Mouse (Mus musculus): ENCODE results near the gene Whrn. TPM values are rescaled to one million over a fixed set of nuclear protein-coding genes. Genes with fewer than 3 reads are reported as not detected.

Gene Whrn
- polyA plus RNA-seq, 1 experiment from 2014 or later = 10.8 TPM

- 73% methylated on average over 4 of the region's 4 CpGs for WGBS
- ATAC-seq (ENCODE audit: low FRiP score) = no peak
These were observed 18.7 kb upstream of the Whrn start for GRCm38 (mm10) chr4:63514454-63514984.

DNA sequence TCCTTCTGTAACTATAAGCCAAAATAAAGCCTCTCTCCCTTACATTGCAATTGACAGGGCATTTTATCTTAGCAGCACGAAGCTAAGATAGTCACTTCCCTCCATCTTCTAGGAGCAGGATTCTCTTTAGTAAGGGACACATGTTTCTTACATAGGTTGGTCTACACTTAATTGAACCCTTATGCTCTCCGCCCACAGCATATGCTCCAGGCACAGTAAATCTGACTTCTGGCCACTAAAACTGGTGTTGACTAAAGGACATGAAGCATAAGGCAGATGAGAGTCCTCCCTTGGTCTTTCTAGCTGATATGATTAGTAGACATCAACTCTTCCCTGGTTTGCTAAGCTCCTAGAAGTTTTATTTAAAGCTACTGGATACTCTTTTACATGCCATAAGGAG, 17.1 kb upstream of the Whrn start:
- Histone ChIP-seq H3K9me3 (replicated peaks) (no peaks in the 10 kb centered on the region), H3K27me3 (no peaks in the 10 kb centered on the region), H3K4me3 (no peak overlapping the region), H3K4me2 (replicated peaks) (no peak overlapping the region), H3K36me3 (no peaks in the 10 kb centered on the region), H3K4me1 (no peaks in the 10 kb centered on the region), H3K27ac (no peak overlapping the region), H3K9ac (no peak overlapping the region)
- no peak for ATAC-seq (ENCODE audit: low FRiP score)
- 82% methylated on average over 2 of the region's 2 CpGs for WGBS

More at GRCm38 (mm10) chr4:63514454-63514984, 18.7 kb upstream of the Whrn start:
- Histone ChIP-seq H3K4me3 (no peak overlapping the region), H3K27me3 (no peaks in the 10 kb centered on the region), H3K4me2 (replicated peaks) (no peak overlapping the region), H3K9ac (no peak overlapping the region), H3K9me3 (replicated peaks) (no peaks in the 10 kb centered on the region), H3K36me3 (no peaks in the 10 kb centered on the region), H3K4me1 (no peaks in the 10 kb centered on the region), H3K27ac (no peak overlapping the region)

- 21% methylated on average over 4 of the region's 4 CpGs for WGBS
- no peaks in the 10 kb centered on the region for H3K36me3 ChIP-seq
- no peak overlapping the region for H3K4me3 ChIP-seq
- H3K27me3 ChIP-seq = no peaks in the 10 kb centered on the region
- H3K9ac ChIP-seq = no peak overlapping the region
- no peaks in the 10 kb centered on the region for H3K4me1 ChIP-seq
- ATAC-seq (ENCODE audit: low FRiP score) = no peak
- no peak overlapping the region for H3K4me2 ChIP-seq (replicated peaks)
- H3K27ac ChIP-seq = no peak overlapping the region
- H3K9me3 ChIP-seq (replicated peaks) = no peaks in the 10 kb centered on the region
These were observed 12.4 kb upstream of the Whrn start for GRCm38 (mm10) chr4:63508232-63508631.

DNA sequence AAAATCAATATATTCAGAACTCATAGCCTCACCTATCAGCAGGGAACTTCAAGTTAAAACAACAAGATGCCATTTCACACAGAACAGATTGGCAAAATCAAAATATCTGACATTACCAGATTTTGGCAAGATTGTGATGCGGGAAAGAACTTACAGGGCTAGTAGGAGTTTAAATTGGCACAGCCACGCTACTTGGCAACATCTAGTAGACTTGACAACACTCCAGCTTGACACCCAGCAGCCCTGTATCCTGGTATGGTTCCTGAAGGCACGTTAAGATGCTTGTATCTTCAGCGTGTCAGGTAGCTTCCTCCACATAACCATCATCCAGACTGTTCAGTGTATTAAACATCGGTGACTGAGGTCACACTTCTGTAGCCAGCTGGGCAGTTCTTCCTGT, 11.7 kb upstream of the Whrn start:
- WGBS = 73% methylated on average over 5 of the region's 5 CpGs
- Histone ChIP-seq H3K4me2 (replicated peaks) (no peak overlapping the region), H3K4me1 (no peaks in the 10 kb centered on the region), H3K36me3 (no peaks in the 10 kb centered on the region), H3K4me3 (no peak overlapping the region), H3K27ac (no peak overlapping the region), H3K27me3 (no peaks in the 10 kb centered on the region), H3K9ac (no peak overlapping the region), H3K9me3 (replicated peaks) (no peaks in the 10 kb centered on the region)
- no peak for ATAC-seq (ENCODE audit: low FRiP score)

- no peak overlapping the region for H3K27ac ChIP-seq
- H3K27me3 ChIP-seq = peaks cover 5% of the 10 kb centered on the region
- no peak overlapping the region for H3K4me3 ChIP-seq
- ATAC-seq (ENCODE audit: low FRiP score) = no peak
- H3K36me3 ChIP-seq = no peaks in the 10 kb centered on the region
- no peaks in the 10 kb centered on the region for H3K4me1 ChIP-seq
- no peak overlapping the region for H3K4me2 ChIP-seq (replicated peaks)
- WGBS = 75% methylated on average over 5 of the region's 5 CpGs
- no peaks in the 10 kb centered on the region for H3K9me3 ChIP-seq (replicated peaks)
- H3K9ac ChIP-seq = no peak overlapping the region
These were observed 8.2 kb upstream of the Whrn start for GRCm38 (mm10) chr4:63503949-63504348.

- WGBS = 76% methylated on average over 5 of the region's 5 CpGs
These were observed 5.3 kb upstream of the Whrn start for GRCm38 (mm10) chr4:63501050-63501449.

DNA sequence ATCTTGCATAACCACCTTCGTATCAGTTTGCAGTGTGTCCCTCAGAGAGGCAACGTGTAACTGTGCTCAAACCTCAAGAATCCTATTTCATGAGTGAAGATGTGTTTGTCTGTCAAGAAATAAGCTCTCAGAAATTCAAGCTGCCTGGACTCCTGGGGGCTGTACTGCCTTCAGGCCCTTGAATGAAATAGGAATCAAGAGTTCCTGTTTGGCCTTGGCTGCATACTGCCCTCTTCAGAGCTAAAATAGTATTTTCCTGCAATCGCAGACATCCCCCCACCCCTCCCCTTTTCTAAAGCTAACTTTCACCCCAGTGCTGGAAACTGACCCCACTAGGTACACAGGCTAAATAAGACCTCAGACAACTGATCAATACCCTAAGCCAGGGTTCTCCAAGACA, 2.6 kb upstream of the Whrn start:
- Histone ChIP-seq H3K4me1 (peaks cover 28% of the 10 kb centered on the region), H3K36me3 (no peaks in the 10 kb centered on the region), H3K9me3 (replicated peaks) (no peaks in the 10 kb centered on the region), H3K27me3 (peaks cover 20% of the 10 kb centered on the region), H3K4me2 (replicated peaks) (no peak overlapping the region), H3K4me3 (no peak overlapping the region), H3K9ac (no peak overlapping the region), H3K27ac (no peak overlapping the region)
- 25% methylated on average over 3 of the region's 3 CpGs for WGBS
- no peak for ATAC-seq (ENCODE audit: low FRiP score)

More at GRCm38 (mm10) chr4:63501050-63501449, 5.3 kb upstream of the Whrn start:
- Histone ChIP-seq H3K4me3 (no peak overlapping the region), H3K9me3 (replicated peaks) (no peaks in the 10 kb centered on the region), H3K27me3 (peaks cover 5% of the 10 kb centered on the region), H3K4me1 (peaks cover 8% of the 10 kb centered on the region), H3K36me3 (no peaks in the 10 kb centered on the region), H3K9ac (no peak overlapping the region), H3K4me2 (replicated peaks) (no peak overlapping the region), H3K27ac (no peak overlapping the region)
- no peak for ATAC-seq (ENCODE audit: low FRiP score)

- peak overlapping the region; percentile 72 for H3K4me3 ChIP-seq
- peaks cover 36% of the 10 kb centered on the region for H3K4me1 ChIP-seq
- H3K27me3 ChIP-seq = peaks cover 26% of the 10 kb centered on the region
- 18% methylated on average over 6 of the region's 6 CpGs for WGBS
- no peak overlapping the region for H3K27ac ChIP-seq
- peak overlapping the region; percentile 74 for H3K9ac ChIP-seq
- no peaks in the 10 kb centered on the region for H3K9me3 ChIP-seq (replicated peaks)
- H3K4me2 ChIP-seq (replicated peaks) = peak overlapping the region; percentile 95
- no peak for ATAC-seq (ENCODE audit: low FRiP score)
- no peaks in the 10 kb centered on the region for H3K36me3 ChIP-seq
These were observed 521 bp upstream of the Whrn start for GRCm38 (mm10) chr4:63496312-63496711.

GRCm38 (mm10) chr4:63494967-63495914, 550 bp downstream of the Whrn start:
- peak; percentile 69 for ATAC-seq (ENCODE audit: low FRiP score)
- Histone ChIP-seq H3K27ac (no peak overlapping the region; the same call in 1 of the 2 replicates), H3K9ac (peak overlapping the region; percentile 74), H3K27me3 (peaks cover 21% of the 10 kb centered on the region), H3K4me2 (replicated peaks) (peak overlapping the region; percentile 95), H3K9me3 (replicated peaks) (no peaks in the 10 kb centered on the region), H3K4me3 (peak overlapping the region; percentile 72), H3K4me1 (peaks cover 41% of the 10 kb centered on the region), H3K36me3 (no peaks in the 10 kb centered on the region)
- under 1% methylated on average over 98 of the region's 107 CpGs for WGBS

- peak; percentile 1; the same call in 1 of the 2 replicates for ATAC-seq (ENCODE audit: low FRiP score)
- peaks cover 44% of the 10 kb centered on the region for H3K4me1 ChIP-seq
- 3% methylated on average over 40 of the region's 43 CpGs for WGBS
- no peaks in the 10 kb centered on the region for H3K9me3 ChIP-seq (replicated peaks)
- no peaks in the 10 kb centered on the region for H3K36me3 ChIP-seq
- no peak overlapping the region; the same call in 1 of the 2 replicates for H3K27ac ChIP-seq
- H3K9ac ChIP-seq = peak overlapping the region; percentile 74
- H3K4me2 ChIP-seq (replicated peaks) = peak overlapping the region; percentile 95
- peak overlapping the region; percentile 72 for H3K4me3 ChIP-seq
- H3K27me3 ChIP-seq = peaks cover 21% of the 10 kb centered on the region
These were observed 1.3 kb downstream of the Whrn start for GRCm38 (mm10) chr4:63494401-63494966.

DNA sequence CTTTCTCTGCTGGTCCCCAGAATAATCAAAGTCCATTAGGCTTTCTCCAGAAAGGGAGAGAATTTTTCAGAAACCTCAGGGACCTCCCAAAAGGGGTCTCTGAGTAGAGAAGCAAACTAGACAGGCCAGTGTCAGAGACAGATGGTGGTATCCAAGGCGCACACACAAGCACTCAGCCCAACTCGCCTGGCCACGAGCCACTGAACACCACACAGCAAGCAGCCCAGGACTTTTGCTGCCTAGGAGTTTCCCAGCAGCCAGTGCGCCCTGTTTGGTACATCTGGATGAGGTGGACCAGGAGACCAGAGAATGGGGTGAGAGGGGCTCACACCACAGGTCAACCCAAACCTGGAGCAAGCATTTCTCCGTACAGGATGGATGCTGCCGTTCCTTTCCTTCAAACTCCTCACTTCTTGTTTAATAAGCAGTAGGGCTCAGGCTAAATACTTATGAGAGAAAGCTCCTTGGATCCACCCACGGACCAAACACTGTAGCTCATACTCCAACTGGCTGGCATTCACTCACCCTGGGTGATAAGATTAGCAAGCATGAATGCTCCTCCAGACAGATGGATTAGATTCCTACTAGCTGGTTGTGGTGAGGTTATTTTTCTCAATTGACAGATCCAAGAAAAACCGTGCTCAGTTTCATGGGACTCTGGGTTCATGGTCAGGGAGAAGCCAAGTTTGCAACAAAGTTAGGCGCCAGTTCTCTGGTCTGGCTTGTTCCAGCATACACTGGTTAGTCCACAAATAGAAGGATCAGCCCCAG, 2.3 kb downstream of the Whrn start:
- Histone ChIP-seq H3K9me3 (replicated peaks) (no peaks in the 10 kb centered on the region), H3K36me3 (no peaks in the 10 kb centered on the region), H3K27me3 (peaks cover 21% of the 10 kb centered on the region), H3K4me1 (peaks cover 44% of the 10 kb centered on the region), H3K4me2 (replicated peaks) (peak overlapping the region; percentile 95), H3K4me3 (peak overlapping the region; percentile 72), H3K9ac (peak overlapping the region; percentile 32; the same call in 1 of the 2 replicates), H3K27ac (no peak overlapping the region)
- no peak for ATAC-seq (ENCODE audit: low FRiP score)
- 40% methylated on average over 9 of the region's 9 CpGs for WGBS

- no peak overlapping the region for H3K9ac ChIP-seq
- no peaks in the 10 kb centered on the region for H3K9me3 ChIP-seq (replicated peaks)
- H3K36me3 ChIP-seq = no peaks in the 10 kb centered on the region
- 82% methylated on average over 6 of the region's 6 CpGs for WGBS
- H3K27me3 ChIP-seq = peaks cover 21% of the 10 kb centered on the region
- no peak overlapping the region for H3K27ac ChIP-seq
- no peak overlapping the region for H3K4me2 ChIP-seq (replicated peaks)
- peaks cover 39% of the 10 kb centered on the region for H3K4me1 ChIP-seq
- no peak overlapping the region for H3K4me3 ChIP-seq
- no peak for ATAC-seq (ENCODE audit: low FRiP score)
These were observed 4.3 kb downstream of the Whrn start for GRCm38 (mm10) chr4:63491521-63491920.

Measured in hindbrain, embryonic 12.5 days (tissue).